Mouse (Mus musculus): ENCODE results near the gene Pdss1. TPM values are rescaled to one million over a fixed set of nuclear protein-coding genes. Genes with fewer than 3 reads are reported as not detected.
A peak's percentile ranks its signal among the peaks of the same experiment; 100 is the strongest.

Gene Pdss1
- total RNA-seq, 2 experiments from 2014 or later = 12.8 to 14.5 TPM

DNA sequence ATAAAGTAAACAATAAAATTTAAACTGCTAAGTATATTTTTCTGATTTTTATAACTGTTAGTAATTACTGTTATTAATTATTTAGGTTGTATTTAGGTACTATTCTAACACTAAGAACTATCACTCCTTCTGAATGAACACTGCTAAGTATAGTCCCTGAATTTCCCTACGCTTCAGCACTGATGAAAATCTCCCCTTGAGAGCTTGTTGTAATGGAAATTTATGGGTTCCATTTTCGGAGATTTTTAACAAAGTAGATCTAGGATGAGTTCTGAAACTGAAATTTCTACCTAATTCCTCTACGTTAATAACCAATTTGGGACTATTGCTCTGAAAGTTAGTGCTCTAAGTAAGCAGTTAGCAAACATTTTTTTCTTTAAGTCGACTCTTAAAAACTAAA lies 59.0 kb downstream of the Pdss1 start:
- no peak for DNase-seq (ENCODE audit: low spot score in 2 of 2)
- intact Hi-C loops (cut with DNase I) = no loop called here

DNA sequence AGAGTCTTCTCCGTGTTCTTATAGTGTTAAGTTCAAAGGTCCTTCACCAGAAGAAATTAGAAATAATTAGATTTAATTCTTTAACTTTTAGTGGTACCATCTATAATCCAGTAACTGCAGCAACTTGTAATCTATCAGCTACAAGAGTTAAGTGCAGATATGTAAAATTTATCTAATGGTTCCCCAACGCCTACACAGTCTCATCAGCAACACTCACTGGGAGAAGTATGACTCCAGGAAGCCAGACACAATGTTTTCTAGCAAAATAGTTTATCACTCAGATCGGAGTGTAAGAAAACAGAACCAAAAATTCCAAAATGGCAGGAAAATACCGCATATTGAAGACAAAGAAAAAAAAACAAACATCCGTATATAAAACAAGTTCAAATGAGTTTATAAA lies 60.6 kb downstream of the Pdss1 start:
- intact Hi-C loops (cut with DNase I) = loop anchor here (5.0 kb wide), 1 partner anchor 81 kb away; no protein-coding TSS in a partner anchor
- DNase-seq (ENCODE audit: low spot score in 2 of 2) = no peak

DNA sequence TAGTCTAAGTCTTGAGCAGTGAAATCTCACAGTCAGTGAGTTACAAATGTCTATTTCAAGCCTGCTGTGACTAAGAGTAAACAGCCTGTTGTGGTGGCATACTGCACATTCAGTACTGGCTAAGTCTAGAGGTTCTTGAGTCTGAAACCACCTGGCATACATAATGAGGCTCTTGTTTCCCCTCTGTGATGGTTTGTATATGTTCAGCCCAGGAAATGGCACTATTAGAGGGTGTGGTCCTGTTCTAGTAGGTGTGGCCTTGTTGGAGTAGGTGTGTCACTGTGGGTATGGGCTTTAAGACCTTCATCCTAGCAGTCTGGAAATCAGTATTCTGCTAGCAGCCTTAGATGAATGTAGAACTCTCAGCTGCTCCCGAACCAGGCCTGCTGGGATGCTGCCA lies 62.1 kb downstream of the Pdss1 start:
- DNase-seq (ENCODE audit: low spot score in 2 of 2) = no peak
- intact Hi-C loops (cut with DNase I) = loop anchor here (5.0 kb wide), 1 partner anchor 80 kb away; no protein-coding TSS in a partner anchor

DNA sequence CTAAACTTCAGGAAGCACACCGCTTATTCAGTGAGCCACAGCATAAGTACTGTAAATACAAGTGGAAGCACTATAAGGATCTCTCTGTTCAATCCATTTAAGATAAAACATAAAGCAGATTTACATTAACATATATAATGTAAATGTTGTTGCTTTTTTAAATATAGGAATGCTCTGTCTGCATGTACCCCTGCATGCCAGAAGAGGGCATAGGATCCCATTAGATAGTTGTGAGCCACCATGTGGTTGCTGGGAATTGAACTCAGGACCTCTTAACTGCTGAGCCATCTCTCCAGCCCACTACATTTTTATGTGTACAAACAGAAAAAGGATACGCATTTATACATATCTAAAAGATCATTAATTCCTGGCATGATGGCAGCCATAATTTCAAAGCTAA lies 66.4 kb downstream of the Pdss1 start:
- DNase-seq (ENCODE audit: low spot score in 2 of 2) = no peak
- intact Hi-C loops (cut with DNase I) = no loop called here

DNA sequence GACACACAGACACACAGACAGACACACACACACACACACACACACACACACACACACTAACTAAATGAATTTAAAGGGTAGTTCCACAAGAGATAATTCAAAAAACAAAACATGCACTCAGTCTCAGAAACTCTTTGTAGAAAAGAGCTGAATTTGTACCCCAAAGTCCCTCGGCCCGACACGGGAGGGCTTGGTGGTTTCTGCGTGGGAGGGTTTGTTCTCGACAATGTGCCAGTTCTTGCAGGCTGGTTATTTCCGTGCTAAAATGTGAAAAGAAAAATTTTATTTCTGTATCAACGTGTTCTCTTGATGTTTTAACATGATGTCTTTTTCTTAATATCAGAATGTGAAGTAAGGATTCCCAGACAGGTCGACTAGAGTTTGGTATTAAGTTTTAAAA lies 66.9 kb downstream of the Pdss1 start:
- intact Hi-C loops (cut with DNase I) = no loop called here

DNA sequence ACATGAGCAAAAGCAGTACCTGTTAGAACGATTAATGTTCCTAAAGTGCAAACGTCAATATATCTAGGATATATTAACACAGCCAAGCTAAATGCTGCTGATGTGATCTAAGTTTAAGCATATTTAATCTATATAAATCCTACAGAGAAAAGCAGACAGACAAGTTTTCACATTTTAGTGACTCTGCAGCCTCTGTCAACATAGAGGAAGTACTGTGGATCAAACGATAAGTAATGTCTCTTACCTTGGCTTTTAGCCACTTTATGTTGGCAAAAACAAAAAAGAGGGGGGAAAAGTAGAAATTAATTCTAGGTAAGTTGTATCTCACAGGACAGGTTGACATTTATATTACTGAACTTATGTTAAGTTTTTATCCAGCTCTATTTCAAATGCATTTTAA lies 67.6 kb downstream of the Pdss1 start:
- intact Hi-C loops (cut with DNase I) = no loop called here
- DNase-seq (ENCODE audit: low spot score in 2 of 2) = no peak

More for the DNA sequence above, 66.9 kb downstream of the Pdss1 start:
- DNase-seq (ENCODE audit: low spot score in 2 of 2) = peak; percentile 42 to 59

DNA sequence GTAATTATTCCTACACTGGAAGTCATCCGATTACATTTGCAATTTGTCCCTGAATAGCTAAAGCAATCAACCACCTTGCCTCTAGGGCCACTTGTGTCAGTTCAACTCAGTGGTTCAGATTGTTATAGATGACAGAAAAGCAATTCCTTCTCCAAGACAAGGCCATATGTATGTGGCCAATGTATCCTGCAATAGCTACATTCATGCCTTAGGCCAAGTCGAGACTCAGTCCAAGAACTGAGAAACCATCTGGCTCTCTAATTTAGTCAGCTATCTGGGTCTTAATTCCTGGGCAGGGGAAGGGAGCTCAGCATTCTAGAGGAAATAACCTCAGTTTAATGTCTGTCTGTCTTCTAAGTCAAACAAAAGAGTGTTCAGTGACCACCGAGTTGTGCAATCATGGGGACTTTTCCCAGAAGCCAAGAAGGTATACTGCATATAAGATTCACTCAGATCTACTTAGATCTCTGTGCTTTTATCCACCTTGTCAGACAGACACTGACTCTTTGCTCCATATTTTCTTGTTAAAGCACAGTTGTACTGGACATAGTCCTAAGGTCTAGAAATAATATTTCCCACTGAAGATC lies 82.2 kb downstream of the Pdss1 start:
- DNase-seq (ENCODE audit: low spot score in 2 of 2) = no peak
- intact Hi-C loops (cut with DNase I) = no loop called here

DNA sequence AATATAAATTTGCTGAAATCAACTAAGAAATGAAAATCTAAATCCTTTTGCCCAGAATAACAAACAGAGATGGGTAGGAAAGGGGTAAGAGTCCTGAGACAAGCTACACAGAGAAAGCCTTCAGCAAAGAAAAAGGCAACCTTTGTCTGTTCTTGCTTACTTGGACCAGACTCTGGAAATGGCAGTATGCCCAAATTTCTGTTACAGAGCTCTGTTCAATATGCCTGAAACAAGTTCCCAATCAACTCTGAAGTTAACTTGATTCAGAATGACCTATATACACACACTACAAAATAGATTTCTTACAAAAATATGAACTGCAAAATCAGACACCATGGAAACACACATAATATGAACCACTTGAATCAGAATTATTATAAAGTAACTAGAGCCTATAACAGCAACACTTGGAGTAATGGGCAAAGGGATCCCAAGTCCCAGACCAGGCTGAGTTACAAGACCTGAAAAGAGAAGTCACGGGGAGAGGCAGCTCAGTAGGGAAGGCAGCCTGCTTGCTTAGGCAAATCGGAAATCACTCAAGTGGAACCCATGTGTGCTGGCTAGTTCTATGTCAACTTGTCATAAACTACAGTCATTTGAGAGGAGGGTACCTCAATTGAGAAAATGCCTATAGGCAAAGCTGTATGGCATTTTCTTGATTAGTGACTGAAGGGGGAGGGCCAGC lies 90.8 kb downstream of the Pdss1 start:
- peak; percentile 45 to 68 for DNase-seq (ENCODE audit: low spot score in 2 of 2)
- intact Hi-C loops (cut with DNase I) = loop anchor here (2.0 kb wide), 1 partner anchor 57 kb away; no protein-coding TSS in a partner anchor

Other genes with a start within 250 kb of the Pdss1 start
- gene Apbb1ip, start 121.4 kb upstream of the Pdss1 start, total RNA-seq (2021) = 1 to 10 TPM; 5.3 to 6.0 TPM
- gene Abi1, start 144.7 kb downstream of the Pdss1 start, total RNA-seq (2021) = 100 to 1,000 TPM; 132 to 140 TPM
- gene Acbd5, start 172.6 kb downstream of the Pdss1 start, total RNA-seq (2021) = 10 to 100 TPM; 74.5 to 75.5 TPM

Data from left cerebral cortex, postnatal 25 days (tissue).